Mouse (Mus musculus): ENCODE results near the gene Vmn1r41.

Vmn1r41 gene

DNA sequence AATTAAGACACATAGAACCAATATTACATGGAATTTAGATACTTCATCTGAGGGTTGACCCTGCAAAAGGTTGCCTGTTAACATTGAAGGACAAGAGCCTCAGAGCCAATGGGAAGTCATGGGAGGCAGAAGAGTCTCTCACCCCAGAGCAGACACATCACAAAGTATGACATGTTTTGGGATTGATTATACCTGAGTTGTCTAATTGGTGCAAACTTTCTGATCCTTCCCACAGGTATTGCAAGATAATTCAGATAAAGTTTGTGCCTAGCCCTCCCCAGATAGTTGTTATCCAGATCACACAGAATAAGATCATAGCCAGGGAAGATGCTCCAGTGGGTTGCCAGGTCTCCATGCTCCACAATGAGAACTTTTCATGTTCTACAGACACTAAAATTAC, at the start of gene Vmn1r41:
Gene Vmn1r41, plus strand, starts transcription at position 301 of the 400 bp plus-strand sequence.
- DNase-seq (ENCODE audit: low spot score), result no peak

DNA sequence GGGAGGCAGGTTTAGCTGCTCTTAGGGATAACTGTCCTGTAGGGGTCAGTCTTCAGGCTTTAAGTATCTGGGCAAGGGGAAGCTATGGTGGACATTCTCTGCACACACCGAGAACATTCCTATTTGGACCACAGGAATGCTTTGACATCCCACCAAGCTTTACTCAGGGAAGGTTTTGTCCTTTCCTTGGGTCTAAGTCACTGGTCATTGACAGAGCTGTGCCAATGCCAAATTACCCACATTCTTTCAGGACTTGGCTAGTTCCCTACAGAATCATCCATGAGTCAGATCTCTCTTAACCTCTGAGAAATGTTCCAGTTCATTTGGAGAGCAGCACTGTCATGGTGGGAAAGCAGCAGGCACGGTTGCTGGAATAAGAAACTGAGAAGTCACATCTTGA, 33.9 kb upstream of the Vmn1r41 start:
- no peak for DNase-seq (ENCODE audit: low spot score)

DNA sequence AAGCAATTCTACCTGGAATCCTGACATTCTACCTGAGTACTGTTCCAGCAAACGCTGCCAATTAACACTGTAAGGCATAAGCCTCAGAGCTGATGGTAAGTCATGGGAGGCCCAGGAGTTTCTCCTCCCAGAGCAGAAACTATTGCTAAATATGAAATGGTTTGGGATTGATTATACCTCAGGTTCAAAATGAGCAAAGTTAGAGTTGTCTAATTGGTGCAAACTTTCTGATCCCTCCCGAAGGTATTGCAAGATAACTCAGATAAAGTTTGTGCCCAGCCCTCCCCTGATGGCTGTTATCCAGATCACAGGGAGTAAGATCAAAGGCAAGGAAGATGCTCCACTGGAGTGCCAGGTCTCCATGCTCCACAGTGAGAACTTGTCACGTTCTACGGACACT, 33.3 kb upstream of the Vmn1r41 start, which contains the start of gene Vmn1r40:
Gene Vmn1r40, plus strand, starts transcription at position 301 of the 400 bp plus-strand sequence.
- no peak for DNase-seq (ENCODE audit: low spot score)

DNA sequence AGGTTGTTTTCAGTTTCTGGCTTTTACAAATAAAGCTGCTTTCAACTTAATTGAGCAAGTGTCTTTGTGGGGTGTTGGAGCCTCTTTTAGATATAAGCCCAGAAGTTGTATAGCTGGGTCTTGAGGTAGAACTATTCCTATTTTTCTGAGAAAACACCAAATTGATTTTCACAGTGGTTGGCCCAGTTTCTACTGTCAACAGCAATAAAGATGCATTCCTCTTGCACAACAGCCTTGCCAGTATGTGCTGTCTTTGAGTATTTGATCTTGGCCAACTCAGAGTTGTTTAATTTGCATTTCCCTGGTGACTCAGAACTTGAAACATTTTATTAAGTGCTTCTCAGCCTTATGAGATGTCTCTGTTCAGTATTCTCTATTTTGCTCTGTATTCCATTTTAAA, 22.5 kb upstream of the Vmn1r41 start:
- DNase-seq (ENCODE audit: low spot score), result no peak

DNA sequence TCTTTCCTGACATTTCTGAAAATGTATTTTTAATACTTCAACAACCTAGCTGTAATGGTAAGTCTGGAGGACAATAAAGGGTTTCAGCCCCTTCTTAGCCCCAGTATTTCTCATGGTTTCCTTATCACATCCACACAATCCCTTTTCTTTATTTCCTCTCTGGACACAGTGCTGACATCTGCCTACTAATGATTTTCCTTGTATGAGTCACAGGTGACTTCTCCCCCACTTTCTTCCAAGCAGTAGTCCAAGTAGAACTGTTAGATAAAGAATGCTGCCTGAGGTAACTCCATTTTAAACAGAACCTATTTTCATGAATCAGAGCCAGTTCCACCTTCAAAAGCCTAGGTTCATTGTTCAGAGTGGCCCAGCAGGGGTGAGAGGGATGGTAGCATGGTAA, 2.2 kb downstream of the Vmn1r41 start:
- no peak for DNase-seq (ENCODE audit: low spot score)

DNA sequence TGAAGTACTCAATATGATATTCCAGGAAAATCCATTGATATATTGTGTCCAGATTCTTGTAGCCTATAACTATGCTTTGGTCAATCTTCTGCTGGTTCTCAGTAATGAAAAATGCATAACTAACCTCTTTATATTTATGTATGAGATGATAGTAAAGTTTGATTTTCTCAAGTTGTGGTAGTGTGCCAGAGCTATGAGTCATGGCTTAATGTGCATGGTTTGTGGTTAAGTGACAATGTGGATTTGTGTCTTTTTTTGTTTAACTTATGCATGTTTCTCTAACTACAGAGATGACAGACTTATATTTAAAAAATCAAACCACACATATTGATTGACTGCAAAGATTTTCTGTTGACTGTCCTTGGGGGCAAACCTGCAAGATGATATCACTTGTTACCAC, 49.7 kb downstream of the Vmn1r41 start:
- DNase-seq (ENCODE audit: low spot score), result no peak
